Mouse (Mus musculus): ENCODE measurements at regions not wholly inside any gene's neighbourhood (a gene's known extent, or its start where the extent isn't known, plus 50 kb on each side); places are given as distances from the start of the nearest gene placed in this dataset.

GRCm38 (mm10) chr13:71320489-71320888 is 478.9 kb upstream of the Adamts16 start:
- no peak for ATAC-seq (replicated peaks in 1 of 2; ENCODE audit: insufficient read depth in 1 of 2, low FRiP score in 2 of 2, low TSS enrichment in 1 of 2, low read depth in 1 of 2, poor library complexity in 2 of 2, severe bottlenecking in 2 of 2)

- ATAC-seq (replicated peaks in 1 of 2; ENCODE audit: insufficient read depth in 1 of 2, low FRiP score in 2 of 2, low TSS enrichment in 1 of 2, low read depth in 1 of 2, poor library complexity in 2 of 2, severe bottlenecking in 2 of 2) = no peak
These were observed 462.3 kb upstream of the Adamts16 start for GRCm38 (mm10) chr13:71303956-71304355.

GRCm38 (mm10) chr13:71275991-71276390 is 434.4 kb upstream of the Adamts16 start:
- no peak for ATAC-seq (replicated peaks in 1 of 2; ENCODE audit: insufficient read depth in 1 of 2, low FRiP score in 2 of 2, low TSS enrichment in 1 of 2, low read depth in 1 of 2, poor library complexity in 2 of 2, severe bottlenecking in 2 of 2)

GRCm38 (mm10) chr13:71274139-71274538 is 432.5 kb upstream of the Adamts16 start:
- ATAC-seq (replicated peaks in 1 of 2; ENCODE audit: insufficient read depth in 1 of 2, low FRiP score in 2 of 2, low TSS enrichment in 1 of 2, low read depth in 1 of 2, poor library complexity in 2 of 2, severe bottlenecking in 2 of 2) = no peak

GRCm38 (mm10) chr13:71273485-71273884 is 431.9 kb upstream of the Adamts16 start:
- ATAC-seq (replicated peaks in 1 of 2; ENCODE audit: insufficient read depth in 1 of 2, low FRiP score in 2 of 2, low TSS enrichment in 1 of 2, low read depth in 1 of 2, poor library complexity in 2 of 2, severe bottlenecking in 2 of 2) = no peak

GRCm38 (mm10) chr13:71273067-71273466 is 431.5 kb upstream of the Adamts16 start:
- no peak for ATAC-seq (replicated peaks in 1 of 2; ENCODE audit: insufficient read depth in 1 of 2, low FRiP score in 2 of 2, low TSS enrichment in 1 of 2, low read depth in 1 of 2, poor library complexity in 2 of 2, severe bottlenecking in 2 of 2)

- 0 out of 4 replicates have a peak, but pooled peaks of 1 of the 2 experiments have one; percentile 12 for ATAC-seq (replicated peaks in 1 of 2; ENCODE audit: insufficient read depth in 1 of 2, low FRiP score in 2 of 2, low TSS enrichment in 1 of 2, low read depth in 1 of 2, poor library complexity in 2 of 2, severe bottlenecking in 2 of 2)
These were observed 430.8 kb upstream of the Adamts16 start for GRCm38 (mm10) chr13:71272431-71272830.

- no peak for ATAC-seq (replicated peaks in 1 of 2; ENCODE audit: insufficient read depth in 1 of 2, low FRiP score in 2 of 2, low TSS enrichment in 1 of 2, low read depth in 1 of 2, poor library complexity in 2 of 2, severe bottlenecking in 2 of 2)
These were observed 430.3 kb upstream of the Adamts16 start for GRCm38 (mm10) chr13:71271727-71272418.

- ATAC-seq (replicated peaks in 1 of 2; ENCODE audit: insufficient read depth in 1 of 2, low FRiP score in 2 of 2, low TSS enrichment in 1 of 2, low read depth in 1 of 2, poor library complexity in 2 of 2, severe bottlenecking in 2 of 2) = no peak
These were observed 428.8 kb upstream of the Adamts16 start for GRCm38 (mm10) chr13:71270370-71270769.

- no peak for ATAC-seq (replicated peaks in 1 of 2; ENCODE audit: insufficient read depth in 1 of 2, low FRiP score in 2 of 2, low TSS enrichment in 1 of 2, low read depth in 1 of 2, poor library complexity in 2 of 2, severe bottlenecking in 2 of 2)
These were observed 427.9 kb upstream of the Adamts16 start for GRCm38 (mm10) chr13:71269496-71269895.

GRCm38 (mm10) chr13:71263315-71263878 is 421.8 kb upstream of the Adamts16 start:
- no peak for ATAC-seq (replicated peaks in 1 of 2; ENCODE audit: insufficient read depth in 1 of 2, low FRiP score in 2 of 2, low TSS enrichment in 1 of 2, low read depth in 1 of 2, poor library complexity in 2 of 2, severe bottlenecking in 2 of 2)

- ATAC-seq (replicated peaks in 1 of 2; ENCODE audit: insufficient read depth in 1 of 2, low FRiP score in 2 of 2, low TSS enrichment in 1 of 2, low read depth in 1 of 2, poor library complexity in 2 of 2, severe bottlenecking in 2 of 2) = no peak
These were observed 421.1 kb upstream of the Adamts16 start for GRCm38 (mm10) chr13:71262575-71263295.

- ATAC-seq (replicated peaks in 1 of 2; ENCODE audit: insufficient read depth in 1 of 2, low FRiP score in 2 of 2, low TSS enrichment in 1 of 2, low read depth in 1 of 2, poor library complexity in 2 of 2, severe bottlenecking in 2 of 2) = no peak
These were observed 412.4 kb upstream of the Adamts16 start for GRCm38 (mm10) chr13:71254016-71254415.

GRCm38 (mm10) chr13:71248261-71249031 is 406.8 kb upstream of the Adamts16 start:
- no peak for ATAC-seq (replicated peaks in 1 of 2; ENCODE audit: insufficient read depth in 1 of 2, low FRiP score in 2 of 2, low TSS enrichment in 1 of 2, low read depth in 1 of 2, poor library complexity in 2 of 2, severe bottlenecking in 2 of 2)

- no peak for ATAC-seq (replicated peaks in 1 of 2; ENCODE audit: insufficient read depth in 1 of 2, low FRiP score in 2 of 2, low TSS enrichment in 1 of 2, low read depth in 1 of 2, poor library complexity in 2 of 2, severe bottlenecking in 2 of 2)
These were observed 405.6 kb upstream of the Adamts16 start for GRCm38 (mm10) chr13:71247241-71247640.

- ATAC-seq (replicated peaks in 1 of 2; ENCODE audit: insufficient read depth in 1 of 2, low FRiP score in 2 of 2, low TSS enrichment in 1 of 2, low read depth in 1 of 2, poor library complexity in 2 of 2, severe bottlenecking in 2 of 2) = no peak
These were observed 403.7 kb upstream of the Adamts16 start for GRCm38 (mm10) chr13:71245326-71245725.

- ATAC-seq (replicated peaks in 1 of 2; ENCODE audit: insufficient read depth in 1 of 2, low FRiP score in 2 of 2, low TSS enrichment in 1 of 2, low read depth in 1 of 2, poor library complexity in 2 of 2, severe bottlenecking in 2 of 2) = no peak
These were observed 398.2 kb upstream of the Adamts16 start for GRCm38 (mm10) chr13:71239782-71240181.

- no peak for ATAC-seq (replicated peaks in 1 of 2; ENCODE audit: insufficient read depth in 1 of 2, low FRiP score in 2 of 2, low TSS enrichment in 1 of 2, low read depth in 1 of 2, poor library complexity in 2 of 2, severe bottlenecking in 2 of 2)
These were observed 393.7 kb upstream of the Adamts16 start for GRCm38 (mm10) chr13:71235338-71235737.
